Mouse (Mus musculus) adrenal gland, postnatal 10 days (tissue): ENCODE measurements around the gene Anp32a. TPM values are rescaled to one million over a fixed set of nuclear protein-coding genes. Genes with fewer than 3 reads are reported as not detected.

Experiments used
- DNase-seq: peaks from one replicate; pipeline ENCODE4 v3.0.0; 2021; ENCODE audit warnings: mixed read lengths
- total RNA-seq, 2 experiments: library from RNA; stranded (reverse); gene quantifications; 2 replicates each; pipeline ENCODE4 v1.2.3; 2021

Gene Anp32a
- total RNA-seq, 2 experiments from 2014 or later, result 274 to 316 TPM

DNA sequence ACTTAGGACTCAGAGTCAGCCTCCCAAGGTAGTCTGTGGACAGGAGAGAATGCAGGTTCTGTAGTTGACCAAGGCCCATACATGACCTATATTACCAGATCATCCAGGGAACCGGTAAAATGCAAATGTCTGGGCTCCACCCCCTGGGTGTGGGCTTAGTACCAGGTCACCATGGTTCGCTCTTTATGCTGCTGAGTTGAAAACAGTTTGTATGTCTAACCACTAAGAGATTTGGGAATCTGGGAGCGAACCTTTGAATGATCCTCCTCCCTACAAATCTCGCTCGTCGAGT is 5.2 kb downstream of the Anp32a start:
- DNase-seq, result no peak

DNA sequence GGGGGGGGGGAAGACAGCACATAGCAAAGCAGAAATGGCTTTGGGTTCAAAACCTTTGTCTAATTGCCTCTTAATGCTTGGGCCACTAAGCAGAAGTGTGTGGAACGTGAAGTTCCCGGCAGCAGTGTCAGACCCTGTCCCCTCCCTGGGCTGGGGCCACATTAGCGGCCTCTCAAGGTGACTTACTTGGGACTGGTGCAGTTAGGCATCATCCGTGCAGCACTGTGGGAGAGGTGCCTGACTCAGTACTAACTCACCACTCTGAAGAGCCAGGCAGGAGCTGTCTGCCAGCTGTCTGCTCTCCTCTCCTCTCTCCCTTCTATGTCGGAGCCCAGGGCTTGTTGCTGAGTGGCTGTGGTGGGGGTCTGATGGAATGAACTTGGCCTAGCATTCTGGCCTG is 6.1 kb downstream of the Anp32a start:
- no peak for DNase-seq

DNA sequence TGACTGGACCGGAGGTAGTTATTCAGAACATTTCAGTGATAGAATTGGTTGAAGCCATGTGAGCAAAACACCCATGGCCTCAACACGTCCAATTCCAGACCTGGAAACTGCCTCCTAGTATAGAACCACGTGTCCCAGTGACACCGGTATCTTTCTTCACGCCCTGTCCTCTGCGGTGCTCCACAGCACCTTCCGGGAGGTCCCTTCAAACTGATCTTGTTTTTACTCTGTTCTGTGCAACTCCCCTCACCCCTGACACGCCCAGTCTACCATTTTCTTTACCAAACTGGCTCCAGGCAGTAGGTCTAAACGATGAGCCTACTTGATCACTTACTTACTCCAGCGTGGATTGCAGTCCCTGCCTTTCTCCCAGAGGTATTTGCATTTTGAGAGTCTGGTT is 7.0 kb downstream of the Anp32a start:
- no peak for DNase-seq

DNA sequence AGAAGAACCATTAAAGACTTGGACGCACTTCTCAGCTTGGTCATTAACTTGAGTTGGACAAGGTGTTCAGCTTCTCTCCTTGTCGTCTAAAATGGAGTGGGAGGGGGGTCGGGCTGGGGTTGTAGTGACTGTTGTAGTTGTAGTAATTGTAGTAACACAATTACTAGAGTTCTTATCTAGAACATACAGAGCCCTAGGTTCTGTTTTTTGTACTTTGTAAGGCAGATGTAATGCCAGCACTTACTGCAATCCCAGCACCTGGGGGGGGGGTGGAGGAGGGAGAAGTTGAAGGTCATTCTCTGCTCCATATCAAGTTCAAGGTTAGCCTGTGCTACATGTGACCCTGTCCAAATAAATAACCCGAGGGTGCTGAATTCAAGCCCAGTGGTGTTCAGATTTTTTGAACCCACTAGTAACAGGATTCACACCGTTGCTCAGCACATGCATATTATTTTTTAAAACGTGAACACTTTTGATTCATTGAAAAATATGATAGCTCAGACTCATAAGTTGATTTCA is 7.4 kb downstream of the Anp32a start:
- no peak for DNase-seq

DNA sequence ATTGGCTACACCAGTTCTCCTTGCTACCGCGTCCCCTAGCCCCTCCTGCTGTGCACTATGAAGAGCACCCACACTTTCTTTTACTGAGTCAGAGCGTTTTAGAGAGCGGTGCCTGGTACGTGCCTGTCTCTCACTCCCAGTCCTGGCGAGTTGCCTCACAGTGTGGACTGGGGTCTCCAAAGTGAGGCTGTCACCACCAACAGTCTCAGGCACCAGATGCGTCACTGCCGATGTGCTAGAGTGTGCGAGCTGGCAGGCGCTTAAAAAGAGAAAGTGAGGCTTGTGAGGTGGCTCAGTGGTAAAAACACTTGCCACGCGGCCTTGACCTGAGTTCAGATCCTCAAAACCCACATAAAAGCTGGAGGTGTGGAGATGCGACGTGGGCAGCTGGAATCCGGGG is 8.2 kb downstream of the Anp32a start:
- no peak for DNase-seq

DNA sequence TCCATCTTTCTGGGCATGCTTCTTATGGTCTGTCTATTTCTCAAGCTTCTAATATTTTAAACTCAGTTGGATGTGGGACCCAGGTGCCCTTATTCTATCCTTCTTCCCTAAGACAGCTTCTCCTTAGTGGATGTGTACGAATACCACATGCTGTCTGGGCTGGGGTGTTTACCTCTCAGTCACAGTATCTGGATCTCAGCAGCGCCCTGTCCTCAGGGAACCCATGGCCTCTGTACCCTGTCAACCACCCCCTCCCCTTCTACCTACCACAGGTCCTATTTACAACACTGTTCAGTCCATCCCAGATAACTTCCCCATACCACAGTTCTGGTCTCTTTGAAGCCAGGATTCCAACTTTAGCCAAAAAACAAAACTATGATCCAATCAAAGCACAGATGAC is 9.6 kb downstream of the Anp32a start:
- no peak for DNase-seq

DNA sequence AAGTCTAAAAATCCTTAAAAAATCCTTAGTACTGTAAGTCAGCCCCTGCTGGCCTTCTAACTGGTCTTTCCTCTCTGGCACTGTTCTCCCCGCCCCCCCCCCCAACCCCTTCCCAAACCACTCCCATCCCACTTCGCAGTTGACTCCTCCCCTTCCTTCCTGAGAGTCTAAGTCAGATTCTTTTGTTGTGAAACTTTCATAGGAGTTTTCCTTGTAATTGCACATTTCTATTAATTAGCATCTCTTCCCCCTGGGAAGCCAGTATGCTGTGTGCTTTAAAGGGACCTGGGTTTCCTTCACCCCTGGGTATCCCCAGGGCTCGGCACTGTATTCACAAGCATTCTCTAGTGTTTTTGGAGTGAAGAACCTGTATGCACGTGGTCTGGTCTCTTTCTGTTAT is 10.1 kb downstream of the Anp32a start:
- DNase-seq, result no peak

DNA sequence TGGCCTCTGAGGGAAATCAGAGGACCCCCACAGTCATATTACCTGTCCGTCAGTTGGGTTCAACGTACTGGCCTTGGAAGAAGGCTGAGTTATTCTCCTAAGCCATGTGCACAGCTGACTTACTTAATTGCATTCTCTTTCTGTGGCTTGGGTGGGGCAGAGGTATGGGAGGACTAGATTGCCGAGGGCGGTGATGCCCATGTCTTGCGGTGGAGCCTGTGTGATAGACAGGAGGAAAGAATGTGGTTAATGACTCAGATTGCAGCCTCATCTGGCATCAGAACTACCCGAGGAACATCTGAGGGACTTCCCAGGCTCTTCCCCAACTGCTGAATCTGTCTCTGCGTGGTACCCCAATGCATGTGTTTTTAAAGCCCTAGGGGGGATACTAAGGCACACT is 12.7 kb downstream of the Anp32a start:
- peak; percentile 5 for DNase-seq

DNA sequence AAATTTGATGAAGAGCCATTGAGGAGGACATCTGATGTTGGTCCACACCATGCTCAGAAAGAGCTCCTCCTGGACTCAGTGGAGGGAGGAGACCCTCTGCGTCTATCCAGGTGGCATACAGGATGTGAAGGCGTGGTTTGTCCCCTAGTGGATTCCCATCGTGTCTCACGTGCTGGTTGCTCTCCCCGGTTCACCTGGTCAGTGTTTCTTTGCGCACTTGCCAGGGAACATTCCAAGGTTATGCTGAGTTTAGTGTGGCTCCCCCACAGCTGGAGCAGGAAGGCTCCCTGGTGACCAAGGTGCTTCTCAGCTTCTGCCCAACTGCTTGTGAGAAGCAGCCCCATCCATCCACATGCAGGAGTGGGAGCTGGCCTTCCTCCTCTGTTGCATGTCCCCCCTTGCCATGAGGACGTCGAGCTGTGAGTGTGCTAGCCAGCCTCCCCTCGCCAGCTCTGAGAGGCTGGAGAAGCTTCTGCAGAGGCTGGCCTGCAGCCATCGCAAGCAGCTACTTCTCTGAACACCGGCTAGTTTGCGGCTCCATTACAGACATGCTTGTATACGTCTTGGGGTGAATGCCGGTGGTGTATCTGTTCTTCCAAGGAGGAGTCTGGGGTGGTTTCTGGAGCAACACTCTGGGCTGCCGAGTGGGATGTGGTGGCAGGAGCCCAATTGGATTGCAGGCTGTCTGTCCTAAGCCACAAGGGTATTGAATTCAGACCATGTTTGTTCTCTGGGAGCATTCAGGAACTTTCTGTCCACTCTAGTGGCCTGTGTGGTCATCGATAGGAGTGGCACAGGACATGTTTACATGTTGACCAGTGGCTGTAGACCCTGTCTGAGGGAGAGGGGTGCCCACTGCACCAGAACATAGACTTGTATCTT is 14.0 kb downstream of the Anp32a start:
- peak; percentile 24 for DNase-seq

DNA sequence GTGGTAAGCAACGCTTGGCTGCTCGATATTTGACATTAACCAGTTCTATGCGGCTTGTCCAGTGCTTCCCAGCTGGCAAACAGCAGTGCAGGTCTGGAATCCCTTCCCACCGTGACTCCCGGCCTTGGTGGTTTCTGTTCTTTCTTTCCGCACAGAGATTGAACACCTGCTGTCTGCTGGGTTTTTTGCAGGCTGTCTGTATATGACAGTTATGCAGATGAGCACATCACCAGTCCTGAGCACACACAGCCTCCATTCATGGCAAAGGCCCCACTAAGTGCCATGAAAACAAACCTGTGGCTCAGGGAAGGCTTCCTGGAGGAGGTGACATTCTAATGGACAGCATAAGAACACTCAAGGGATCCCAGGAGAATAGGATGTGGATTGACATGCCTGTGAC is 14.7 kb downstream of the Anp32a start:
- DNase-seq, result no peak

DNA sequence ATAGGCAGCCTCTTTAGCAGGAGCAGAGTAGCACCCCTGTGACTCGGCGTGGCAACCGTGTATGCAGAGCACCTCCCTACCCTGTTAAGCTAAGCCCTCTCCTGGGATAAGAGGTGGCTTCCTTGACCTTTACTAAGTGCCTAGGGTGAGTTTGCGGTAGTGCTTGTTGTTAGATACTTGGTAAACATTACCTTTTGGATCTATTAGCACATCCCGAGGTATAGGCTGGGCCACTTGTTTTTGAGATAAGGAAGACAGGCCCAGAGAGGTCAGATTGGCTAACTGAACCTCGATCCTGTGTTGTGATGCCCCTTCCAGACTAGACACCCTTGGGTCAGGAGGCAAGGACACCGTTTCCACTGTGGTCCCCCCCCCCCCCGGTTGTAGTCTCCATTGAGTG is 16.5 kb downstream of the Anp32a start:
- no peak for DNase-seq

DNA sequence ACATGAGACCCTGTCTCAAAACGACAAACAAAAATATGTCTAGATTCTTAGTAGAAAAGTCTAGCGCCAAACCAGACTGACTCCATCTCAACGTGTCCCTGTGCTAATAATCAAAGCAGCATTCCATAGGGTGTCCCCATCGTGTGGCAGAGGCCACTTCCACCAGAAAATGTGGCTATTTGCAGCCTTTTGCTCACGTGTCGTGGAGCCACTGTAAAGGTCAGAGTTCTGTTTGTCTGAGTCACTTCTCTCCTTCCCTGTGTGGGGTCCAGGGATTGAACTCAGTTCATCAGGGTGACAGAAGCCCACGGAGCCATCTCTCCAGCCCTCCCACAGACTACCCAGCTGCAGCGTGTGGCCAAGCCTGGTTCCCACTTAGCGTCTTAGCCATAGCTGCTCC is 17.8 kb downstream of the Anp32a start:
- DNase-seq, result no peak

DNA sequence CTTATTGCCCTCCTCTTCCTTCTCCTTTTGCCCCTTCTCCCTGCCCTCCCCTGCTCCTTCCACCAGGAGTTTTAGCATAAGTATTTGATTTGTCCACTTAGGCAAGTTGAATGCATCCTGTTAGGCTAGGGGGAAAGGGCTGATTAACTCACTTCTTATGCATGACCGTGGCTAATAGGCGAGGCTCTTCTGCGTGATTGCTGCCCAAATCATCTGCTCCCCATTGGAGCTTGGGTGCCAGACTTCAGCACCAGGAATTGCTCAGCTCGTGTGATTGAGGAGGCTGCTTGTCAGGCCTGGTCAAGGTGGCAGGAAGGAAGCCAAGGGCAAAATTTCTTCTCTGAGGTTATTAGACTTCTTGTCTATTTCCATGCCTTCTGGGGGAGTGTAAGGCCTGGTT is 19.8 kb downstream of the Anp32a start:
- DNase-seq, result peak; percentile 59

DNA sequence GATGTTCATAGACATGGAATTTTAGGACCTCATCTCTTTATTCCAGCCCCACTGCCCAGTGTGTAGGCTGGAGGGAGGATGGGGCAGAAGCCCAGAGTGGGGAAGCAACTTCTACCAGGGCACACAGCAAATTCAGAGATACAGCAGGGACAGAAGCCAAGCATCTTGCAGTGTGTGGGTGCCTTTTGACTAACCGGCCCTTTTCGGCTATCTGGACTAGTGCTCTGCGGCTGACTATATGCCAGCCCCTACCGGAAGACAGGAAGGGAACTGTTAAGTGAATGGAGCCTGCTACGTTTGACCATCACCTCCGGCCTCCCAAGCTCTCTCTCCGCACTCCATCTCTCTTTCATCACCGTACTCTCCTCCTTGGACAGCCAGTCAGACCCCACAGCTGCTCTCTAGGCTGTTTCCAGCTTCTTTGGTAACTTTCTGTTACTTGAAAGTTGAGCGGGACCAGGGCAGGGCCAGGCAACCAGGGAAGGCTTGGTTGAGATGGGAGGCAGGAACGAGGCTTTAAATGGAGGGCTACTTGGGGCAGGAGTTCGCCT is 21.8 kb downstream of the Anp32a start:
- DNase-seq, result no peak

DNA sequence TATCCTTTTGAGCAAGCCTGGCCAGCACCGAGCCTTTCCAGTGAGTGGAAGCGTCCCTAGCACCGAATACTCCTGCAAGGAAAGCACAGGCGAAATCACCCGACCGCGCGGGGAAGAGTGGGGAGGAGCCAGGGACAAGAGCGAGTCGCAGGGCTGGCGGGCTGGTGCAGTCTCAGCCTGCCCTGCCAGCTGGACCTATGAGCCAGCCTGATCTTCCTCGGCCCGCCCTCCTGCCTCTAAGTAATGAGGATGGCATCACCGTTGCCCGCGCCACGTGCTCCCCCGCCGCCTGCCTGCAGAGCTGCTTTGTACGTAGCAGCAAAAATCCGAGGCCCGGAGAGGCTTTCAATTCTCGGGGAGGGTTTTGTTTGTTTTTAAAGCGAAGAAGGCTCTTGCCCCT is 22.5 kb downstream of the Anp32a start:
- DNase-seq, result peak; percentile 92

DNA sequence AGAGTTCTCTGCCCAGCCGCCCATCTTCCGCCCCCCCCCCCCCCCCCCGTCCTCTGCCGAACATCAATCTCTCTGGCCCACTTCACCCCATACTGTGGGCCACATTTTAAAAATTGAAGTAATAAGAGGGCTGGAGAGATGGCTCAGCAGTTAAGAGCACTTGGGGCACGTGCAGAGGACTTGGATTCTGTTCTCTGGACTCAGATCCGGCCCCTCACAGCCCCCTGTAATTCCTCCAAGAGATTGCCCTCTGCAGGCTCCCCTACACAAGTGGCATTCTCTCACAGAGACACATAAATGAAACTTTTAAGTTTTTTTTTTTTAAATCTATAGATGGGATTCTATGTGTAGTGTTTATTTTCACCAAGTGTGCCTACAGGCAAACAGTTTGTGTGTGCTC is 23.1 kb downstream of the Anp32a start:
- no peak for DNase-seq

DNA sequence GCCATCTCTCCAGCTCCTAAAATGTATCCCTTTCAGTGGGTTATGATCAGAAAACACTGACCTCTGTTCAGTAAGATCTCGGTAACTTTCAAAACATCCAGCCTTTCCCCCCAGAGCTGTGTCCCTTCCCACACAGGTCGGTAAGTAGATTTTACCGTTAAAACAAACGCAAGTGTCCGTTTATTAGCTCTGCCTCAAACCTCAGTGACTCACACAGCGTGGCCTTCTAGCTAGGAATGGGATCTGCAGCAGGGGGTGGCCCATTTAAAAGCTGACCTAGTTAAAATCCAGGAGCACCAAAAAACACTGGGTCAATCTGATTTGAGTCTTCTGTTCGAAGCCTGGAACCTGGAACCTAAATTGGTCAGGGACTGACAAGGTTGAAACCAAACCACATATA is 23.7 kb downstream of the Anp32a start:
- peak; percentile 65 for DNase-seq

DNA sequence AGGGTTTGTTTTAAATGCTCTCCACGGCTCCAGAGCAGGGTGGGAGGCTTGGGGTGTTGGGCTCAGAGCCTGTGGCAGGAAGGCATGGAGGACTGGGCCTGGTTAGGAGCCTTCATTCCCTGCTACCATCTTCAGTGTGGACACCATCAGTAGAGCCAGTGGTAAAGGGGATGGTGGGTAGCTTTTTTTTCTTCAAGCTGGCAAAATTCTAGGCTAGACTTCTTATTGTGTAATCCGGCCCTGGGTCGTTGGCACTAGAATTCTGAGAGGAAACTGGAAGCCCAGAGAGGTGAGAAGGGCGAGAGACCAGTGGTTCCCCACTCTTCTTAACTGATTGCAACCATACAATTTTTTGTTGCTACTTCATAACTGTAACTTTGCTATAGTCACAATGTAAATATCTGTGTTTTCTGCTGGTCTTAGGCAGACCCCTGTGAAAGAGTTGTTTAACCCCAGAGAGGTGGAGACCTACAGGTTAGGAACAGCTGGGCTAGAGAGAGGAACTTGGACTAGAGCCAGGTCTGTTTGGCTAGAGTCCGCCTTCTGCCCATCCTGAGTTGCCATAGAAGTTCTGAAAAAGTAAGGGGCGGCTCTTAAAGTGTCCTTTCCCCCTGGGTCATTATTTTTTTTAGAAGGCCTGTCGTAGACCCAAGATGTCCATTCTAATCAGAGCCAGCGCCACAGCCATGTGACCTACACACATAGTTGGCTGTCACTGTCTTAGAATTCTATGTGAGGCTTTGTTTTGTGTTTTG is 24.4 kb downstream of the Anp32a start:
- peak; percentile 51 for DNase-seq

DNA sequence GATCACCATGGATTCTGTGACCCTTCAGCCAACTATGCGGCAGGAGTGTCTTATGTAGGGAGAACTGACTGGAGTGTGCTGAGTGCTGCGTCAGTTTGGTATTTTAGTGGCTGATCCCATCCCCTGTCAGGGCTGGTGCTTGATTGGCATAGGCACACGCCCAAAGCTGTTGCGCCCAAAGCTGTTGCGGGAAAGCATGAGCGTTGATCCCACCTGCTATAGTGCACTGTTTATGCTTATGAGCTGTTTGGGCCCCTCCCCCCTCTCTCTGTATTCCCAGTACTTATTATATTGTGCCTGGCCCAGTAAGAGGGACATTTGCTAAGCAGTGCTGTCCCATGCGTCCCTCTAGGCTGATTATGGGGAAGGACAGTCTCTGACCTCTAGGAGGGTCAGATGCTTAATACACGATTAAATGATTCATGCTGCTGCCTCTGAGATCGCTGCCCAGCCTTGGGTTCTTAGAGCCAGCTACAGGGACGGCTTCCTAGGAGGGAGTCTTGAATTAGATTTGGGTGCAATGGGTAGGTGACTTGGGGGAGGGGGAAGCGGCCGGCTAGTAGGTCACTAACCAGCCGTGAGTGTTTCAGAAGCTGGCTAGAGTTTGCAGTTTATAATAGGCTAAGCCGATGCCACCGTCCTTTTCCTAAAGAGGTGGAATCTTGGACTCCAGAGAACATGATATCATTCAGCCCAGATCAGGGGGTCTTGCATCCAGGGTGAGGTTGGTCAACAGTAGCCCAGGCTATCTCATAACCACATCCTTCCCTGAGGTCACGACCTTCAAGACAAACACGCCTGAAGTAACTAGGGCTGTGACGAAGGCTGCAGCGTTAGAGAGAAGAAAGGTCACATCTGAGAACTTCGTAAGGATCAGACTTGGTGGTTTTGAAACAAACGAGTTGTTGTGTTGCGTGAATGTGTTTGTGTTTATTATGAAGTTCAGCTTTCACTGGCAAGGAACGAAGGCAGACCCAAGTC is 25.7 kb downstream of the Anp32a start:
- DNase-seq, result peak; percentile 61

DNA sequence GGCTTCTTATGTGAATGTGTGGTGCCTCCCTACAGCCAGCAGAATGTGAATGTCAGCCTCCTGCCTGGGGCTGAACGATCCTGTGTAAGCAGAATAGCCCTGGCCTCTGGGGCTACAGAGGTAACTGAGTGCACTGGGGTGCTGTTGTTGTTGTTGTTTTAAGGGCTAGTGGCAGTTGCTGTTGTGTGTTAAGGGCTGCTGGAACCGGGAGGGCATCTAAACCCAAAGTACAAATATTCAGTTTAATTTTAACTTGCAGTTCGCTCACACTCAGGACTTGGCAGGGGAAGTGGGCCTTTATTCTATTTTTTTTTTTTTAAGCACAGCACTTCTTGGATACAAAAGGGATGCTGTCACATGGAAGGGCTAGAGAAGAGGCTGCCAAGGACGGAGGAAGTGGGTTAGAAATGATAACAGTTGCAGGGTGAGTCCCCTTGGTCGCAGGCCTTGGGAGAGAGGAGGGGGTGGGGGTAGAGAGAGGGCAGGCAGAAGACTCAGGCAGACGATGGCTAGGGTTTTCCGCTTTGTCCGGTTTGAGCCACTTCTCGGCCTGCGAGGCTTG is 26.5 kb downstream of the Anp32a start:
- peak; percentile 74 for DNase-seq

DNA sequence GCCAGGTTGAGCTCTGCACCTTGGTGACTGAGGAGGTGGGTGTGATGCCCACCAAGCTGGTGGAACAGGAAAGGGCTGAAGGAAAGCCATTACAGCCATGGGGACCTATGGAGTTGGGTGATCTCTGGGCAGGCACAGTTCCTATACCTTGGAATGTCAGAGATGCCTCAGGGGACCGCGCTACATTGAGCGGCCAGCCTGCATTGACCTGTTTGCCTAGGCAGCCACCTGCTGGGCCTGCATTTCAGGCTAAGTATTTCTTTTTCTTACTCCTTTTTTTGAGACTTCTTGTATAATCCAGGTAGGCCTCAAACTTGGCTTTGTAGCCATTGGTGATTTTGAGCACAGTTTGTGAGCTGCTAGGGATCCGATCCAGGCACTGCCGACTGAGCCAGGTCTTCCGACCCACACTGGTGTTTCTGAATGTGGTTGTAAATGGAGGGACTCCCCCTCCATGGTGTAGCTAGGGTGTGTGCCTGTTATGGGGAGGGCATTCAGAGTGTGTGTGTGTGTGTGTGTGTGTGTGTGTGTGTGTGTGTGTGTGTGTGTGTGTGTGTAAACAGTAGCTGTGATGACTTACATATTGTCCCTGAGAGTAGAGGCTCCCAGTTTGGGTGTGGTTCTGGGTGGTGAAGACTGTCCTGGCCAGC is 27.3 kb downstream of the Anp32a start:
- peak; percentile 38 for DNase-seq
